Mouse (Mus musculus): ENCODE measurements at regions not wholly inside any gene's neighbourhood (a gene's known extent, or its start where the extent isn't known, plus 50 kb on each side); places are given as distances from the start of the nearest gene placed in this dataset.

DNA sequence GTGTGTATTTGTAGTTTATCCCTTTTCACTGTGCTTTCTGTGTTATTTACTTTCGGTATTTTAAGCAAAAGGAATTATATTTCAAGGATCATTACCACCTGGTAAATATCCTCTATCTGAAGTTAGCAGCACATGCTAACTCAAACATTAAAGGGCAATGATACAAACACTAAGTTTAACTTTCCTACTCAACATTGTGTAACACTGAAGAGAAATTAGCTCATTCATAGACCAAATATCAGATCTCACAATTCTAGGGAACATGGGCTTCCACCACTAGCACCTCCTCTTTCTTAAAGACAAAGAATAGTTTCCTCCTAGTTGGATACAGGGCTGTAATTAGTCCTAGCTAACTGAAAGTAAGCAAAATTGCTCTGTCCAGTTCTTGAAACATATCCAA lies 377.4 kb downstream of the Kcnj2 start:
- no peak for DNase-seq (ENCODE audit: low spot score)

DNA sequence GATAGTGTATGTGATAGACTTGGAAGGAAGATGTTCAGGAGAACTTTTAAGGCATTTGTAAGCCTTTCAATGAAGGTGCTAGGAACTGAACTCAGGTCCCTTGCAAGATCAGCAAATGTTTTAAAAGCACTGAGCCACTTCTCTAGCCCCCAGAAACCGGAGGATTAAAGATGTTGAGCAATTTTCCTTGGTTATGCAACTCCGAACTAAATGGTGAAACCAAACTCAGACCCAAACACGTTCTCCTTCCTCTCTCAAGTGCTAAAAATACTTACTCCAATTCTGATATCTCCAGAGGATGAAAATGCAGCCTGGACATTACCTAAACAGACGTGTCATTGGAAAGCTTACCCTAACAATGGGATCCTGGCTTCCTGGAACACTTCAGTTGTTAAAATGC lies 378.8 kb downstream of the Kcnj2 start:
- DNase-seq (ENCODE audit: low spot score), result no peak

DNA sequence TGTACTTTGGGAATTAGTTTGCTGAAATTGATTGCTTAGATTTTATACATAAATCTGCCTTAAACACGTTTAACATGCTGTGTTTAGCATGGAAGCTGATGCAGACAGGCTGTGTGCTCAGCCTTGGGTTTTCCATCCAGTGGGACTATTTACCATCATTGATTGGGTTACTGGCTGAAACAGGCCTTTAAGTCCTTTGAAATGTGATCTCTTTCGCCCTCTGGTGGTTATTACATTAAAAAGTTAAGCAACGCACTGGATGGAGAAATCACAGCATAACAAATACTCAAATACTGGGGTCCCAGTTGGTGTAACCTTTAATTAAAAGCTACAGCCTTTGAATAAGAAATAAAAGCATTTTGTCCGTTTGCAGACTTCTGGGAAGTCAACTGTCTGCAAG lies 379.8 kb downstream of the Kcnj2 start:
- DNase-seq (ENCODE audit: low spot score), result no peak

DNA sequence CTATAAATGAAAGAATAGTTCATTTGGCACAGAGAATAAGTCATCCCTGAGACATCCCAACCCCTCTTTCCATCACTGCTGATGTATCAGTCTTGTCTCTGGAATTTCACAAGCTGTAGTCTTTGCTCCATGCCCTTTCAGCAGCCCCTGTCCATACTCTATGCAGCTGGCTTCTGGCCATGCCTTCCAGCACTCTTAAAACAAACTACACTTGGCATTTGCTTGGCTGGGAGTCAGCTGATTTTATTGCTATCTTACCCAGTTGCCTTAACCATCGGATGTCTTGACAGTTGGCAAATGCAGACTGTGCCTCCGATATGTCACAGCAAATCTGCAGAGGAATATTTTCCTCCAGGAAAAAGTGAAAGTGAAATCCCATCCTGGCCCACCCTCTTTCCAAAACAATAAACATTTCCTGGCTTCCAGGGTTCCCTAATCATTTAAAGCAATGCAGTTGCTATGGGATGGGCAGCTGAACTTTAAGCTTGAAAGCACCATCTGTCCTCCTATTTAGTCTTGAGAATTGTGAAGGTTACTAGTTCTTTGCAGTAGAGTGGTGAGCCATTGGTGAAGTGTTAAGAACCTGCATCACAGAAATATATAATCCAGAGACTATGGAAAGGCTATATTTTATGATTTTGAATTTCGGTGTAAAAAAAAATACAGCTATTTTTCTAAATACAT lies 385.0 kb downstream of the Kcnj2 start:
- no peak for DNase-seq (ENCODE audit: low spot score)

DNA sequence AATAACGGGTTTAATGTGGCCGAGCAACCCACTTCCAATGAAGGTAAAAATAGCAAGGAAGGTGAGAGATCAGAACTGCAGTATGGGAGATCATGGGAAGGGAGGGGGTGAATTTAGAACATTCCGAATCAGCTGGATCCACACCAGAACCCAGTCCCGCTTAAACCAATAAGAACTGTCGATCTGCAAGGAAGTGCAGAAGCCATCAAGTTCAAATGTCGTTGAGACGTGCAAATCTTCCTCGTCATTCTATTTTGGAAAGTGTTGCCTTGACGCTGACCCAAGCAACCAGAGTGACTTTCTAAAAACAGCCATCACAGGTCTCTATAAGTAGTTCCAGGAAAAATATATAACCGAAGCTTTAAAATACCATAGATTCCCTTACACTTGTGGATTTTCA lies 394.1 kb downstream of the Kcnj2 start:
- DNase-seq (ENCODE audit: low spot score), result no peak

DNA sequence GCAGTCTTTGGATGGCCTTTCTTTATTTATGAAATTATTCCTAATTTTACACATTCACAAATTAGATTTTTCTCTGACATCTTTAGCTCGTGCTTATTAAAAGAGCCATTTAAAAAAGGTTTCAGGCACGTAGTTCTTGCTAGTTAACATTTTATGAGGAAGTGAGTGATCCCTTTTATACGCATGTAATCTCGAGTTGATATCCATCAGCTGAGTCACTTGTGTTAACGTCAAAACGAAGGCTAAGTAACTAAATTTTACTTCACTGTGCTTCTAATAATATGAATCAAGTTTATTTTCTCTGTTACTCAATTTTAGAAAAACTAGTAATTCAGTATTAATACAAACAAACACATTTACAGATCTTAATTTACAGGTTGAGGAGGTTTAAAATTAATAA lies 419.0 kb downstream of the Kcnj2 start:
- DNase-seq (ENCODE audit: low spot score), result no peak

DNA sequence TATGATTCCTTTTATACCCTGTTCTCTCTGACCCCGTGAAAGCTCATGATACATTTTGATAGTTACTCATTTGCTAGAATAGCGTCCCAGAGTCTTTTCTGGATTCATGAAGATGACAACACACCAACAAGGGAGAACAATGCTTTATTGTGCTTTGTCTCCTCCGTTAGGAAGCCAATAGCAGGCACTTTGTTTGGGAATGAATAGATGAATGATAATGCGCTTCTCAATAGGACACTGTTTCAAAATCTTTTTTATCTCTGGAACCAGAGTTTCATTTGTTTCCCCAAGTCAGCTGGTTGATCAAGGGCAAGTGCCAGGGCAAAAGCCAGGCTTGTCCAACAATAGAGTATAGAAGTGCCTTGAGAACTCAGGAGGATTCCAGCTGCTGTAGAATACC lies 446.5 kb downstream of the Kcnj2 start:
- peak; percentile 31 for DNase-seq (ENCODE audit: low spot score)

DNA sequence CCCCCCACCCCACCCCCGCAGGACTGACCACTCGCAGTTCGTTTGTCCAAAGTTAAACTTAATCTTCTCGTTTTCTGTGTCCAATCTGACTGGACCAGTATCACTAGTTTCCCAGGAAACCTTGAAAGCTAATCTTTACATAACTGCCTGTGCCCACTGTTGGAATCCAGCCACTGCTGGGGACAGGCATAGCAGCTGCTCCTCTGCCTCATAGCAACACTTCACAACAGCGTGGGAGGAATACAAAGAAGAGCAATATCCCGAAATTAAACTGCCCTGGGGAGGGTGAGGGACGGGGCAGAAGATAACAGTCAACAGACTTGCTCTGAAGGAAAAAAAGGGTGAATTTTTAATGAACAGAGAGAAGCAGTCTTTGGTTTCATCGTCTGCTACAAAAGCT lies 456.8 kb downstream of the Kcnj2 start:
- peak; percentile 57 for DNase-seq (ENCODE audit: low spot score)

DNA sequence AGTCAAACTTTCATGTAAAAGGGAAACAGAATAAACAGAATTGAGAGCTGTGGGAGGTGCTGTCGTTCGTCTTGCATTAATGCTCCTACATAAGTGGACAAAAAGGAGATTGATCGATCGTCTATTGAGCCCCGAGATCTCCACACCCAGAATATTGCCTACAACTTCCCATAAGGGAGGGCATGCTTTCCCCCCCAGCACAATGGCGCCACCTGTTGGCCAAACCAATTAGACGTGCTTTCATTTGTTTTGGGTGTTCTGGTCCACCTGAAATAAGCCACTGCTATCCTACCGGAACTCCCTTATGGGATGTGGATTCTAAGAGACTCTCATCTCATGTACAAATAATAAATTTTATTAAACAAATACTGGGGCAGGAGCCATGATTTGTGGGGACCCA lies 457.5 kb downstream of the Kcnj2 start:
- DNase-seq (ENCODE audit: low spot score), result peak; percentile 55

DNA sequence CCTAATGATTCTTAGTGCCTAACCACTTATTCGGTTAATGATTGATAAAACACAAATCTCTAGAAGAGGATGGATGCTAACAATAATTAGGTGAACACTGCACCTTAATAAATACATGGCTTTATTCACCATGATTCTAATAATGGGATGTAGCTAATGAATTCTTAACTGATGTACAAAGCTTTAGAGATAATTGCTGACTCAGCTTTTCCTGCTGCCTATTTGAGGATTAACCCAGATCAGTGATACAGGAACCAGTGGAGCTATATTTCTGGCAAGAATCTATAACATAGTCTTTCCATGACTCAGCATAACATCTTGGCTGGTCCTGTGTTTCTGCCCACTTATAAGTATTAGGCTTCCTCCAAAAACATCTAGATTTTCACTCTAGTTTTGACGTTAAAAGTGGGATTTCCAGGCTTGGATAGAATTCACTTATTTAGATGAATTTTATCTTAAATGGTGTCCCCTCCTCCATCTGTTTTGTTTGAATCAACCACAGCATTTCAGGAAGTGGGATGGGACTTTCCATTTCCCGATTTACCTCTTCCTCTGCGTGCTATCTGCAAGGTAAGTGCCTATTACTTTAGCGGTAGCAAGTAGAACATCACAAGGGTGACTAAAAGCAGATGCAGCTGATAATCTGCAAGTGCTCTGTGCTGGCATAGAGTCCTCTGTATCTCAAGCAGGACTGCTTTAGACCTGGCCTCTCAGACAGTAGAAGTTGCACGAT lies 460.2 kb downstream of the Kcnj2 start:
- no peak for DNase-seq (ENCODE audit: low spot score)

DNA sequence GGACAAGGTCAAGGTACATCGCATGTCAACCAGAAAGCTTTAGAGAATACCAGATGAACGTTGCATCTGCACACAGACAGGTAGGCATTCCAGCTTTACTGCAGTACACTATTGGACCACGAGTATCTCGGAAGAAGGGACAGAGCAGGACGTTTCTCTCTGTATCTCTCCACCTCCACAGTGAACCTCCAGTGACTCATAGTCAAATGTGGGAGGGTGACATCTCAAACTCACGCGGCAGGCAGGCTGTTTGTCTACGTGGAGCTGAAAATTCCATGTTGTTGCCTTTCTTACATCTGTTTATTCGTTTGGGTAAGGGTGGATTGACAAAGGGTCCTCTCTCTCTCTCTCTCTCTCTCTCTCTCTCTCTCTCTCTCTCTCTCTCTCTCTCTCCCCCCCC lies 463.6 kb downstream of the Kcnj2 start:
- DNase-seq (ENCODE audit: low spot score), result no peak

DNA sequence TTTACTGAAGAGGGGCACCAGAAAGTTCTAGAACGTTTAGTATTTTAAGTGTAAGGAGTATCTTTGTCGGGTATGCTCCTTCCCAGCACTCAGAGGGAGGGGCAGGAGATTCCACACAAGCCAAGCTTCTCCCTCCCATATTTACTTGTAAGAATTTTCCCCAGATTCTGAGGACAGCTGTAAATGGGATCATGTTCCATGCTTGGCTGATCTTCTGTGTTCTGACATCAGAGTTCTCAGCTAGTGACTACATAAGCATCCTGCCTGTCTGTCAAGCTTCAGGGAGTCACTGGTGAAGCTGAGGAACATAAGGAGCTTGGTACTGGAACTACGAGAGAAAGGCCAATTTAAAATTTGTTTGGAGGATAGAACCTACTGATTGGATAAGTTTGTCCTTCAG lies 464.9 kb downstream of the Kcnj2 start:
- no peak for DNase-seq (ENCODE audit: low spot score)

DNA sequence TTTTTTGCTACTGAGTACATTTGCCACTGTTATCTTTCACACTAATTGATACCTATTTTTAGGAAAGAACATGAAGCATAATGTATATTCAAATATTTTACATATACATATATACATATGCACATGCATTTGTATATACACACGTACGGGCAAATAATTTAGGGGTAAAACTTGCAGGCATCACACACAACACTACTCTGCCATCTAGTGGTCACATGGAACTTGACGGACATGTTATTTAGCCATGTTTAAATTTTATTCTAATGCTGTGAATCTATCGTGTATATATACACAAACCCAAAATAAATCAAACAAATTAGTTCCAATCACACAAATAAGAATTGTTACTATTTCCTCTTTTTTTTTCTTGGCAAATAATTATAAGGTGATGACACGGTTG lies 466.5 kb downstream of the Kcnj2 start:
- DNase-seq (ENCODE audit: low spot score), result peak; percentile 44

DNA sequence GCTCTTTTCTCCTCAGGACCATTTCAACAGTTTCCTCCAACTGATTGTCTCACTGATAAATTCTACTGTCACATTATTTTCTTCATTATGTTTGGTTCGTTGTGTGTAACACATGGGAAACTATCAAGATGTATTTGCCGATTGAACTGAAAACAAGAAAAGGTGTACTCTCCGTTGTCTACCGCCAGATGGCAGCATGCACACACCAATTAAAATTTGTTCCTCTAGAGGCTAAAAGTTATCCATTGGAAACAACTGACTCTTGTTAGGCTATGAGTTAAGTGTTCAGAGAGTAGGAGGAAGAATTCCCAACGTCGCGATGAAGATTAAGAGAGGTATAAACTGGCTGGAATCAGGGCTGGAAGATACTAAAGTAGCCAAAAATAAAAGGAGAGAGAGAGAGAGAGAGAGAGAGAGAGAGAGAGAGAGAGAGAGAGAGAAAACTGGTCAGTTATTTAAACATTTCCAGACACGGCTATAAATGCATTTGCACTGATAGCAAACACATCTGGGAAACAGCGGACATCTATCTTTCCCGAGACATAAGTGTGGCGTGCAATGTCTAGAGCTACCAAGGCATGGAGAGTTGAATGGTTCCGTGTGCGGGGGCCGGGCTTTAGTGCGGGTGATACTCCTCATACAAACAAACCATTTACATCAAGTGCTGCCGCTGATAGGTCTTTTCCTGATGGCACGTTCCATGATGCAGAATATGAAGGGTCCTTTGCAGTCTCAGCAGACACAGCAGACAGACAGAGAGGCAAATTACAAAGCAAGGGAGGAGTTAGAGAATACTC lies 470.3 kb downstream of the Kcnj2 start:
- no peak for DNase-seq (ENCODE audit: low spot score)

DNA sequence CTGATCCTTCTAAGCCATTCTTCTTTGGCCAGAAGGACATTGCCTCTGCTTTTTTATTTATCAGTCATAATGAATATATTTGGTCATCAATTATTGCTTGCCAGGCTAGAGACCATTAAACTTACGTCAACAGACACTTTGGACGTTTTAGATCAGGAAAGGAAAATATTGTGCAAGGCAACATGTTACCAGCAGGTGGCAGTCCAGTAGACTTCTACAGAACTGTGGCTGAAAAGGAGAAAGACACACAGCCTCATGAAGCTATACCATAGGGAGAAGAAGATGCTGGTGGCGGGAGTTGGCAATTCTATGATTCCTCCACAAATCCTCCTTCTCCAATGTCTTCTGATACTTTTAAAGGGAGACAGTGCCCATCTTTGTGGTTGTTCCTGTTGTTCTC lies 471.7 kb downstream of the Kcnj2 start:
- DNase-seq (ENCODE audit: low spot score), result peak; percentile 69

DNA sequence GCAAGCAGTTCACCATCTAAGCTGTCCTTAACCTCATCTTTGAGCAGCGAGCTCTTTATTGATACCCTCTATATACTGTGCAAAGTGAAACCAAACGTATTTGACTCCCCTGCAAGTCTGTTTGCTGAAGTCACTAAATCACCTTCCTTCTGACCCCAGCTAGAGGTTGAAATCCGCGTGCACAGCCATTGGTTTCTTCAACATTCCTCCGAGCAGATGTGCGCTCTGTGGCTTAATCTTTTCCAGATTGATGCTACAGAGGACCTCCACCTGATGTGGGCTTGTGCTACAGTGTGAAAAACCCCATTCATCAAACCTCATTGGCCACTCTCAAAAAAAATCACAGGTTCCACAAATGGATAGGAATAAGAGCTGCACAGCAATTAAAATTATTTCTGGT lies 474.0 kb downstream of the Kcnj2 start:
- no peak for DNase-seq (ENCODE audit: low spot score)

DNA sequence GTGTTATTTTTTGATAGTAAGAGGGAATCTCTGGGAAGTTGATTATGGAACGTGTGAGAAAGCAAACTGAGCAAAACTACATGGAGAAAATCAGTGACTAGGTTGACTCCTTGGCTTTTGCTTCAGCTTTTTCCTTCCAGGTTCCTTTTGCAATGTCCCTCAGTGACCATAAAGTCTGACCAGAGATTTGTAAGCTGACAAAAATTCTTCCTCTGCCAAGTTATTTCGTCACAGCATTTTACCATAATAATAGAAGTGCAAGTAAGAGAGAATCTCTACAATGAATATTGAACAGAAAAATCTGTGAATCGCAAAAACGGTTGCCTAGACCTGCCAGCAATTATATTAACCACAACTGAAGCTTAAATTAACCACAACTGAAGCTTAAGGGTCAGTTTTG lies 479.3 kb downstream of the Kcnj2 start:
- no peak for DNase-seq (ENCODE audit: low spot score)

DNA sequence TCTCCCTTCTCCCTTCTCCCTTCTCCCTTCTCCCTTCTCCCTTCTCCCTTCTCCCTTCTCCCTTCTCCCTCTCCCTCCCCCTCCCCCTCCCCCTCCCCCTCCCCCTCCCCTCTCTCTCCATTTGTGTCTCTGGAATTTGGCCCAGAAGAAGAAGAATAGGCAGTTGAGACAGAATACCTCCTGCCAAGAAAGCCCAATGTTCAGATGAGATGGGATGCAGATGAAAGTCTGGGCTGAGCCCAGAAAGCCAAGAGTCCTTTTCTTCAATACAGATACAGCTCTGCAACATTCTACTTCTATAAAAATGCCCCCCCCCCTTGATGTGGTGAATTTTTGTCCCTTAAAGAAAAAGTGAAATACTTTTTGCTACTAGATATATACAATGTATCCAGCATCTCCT lies 489.2 kb downstream of the Kcnj2 start:
- no peak for DNase-seq (ENCODE audit: low spot score)

DNA sequence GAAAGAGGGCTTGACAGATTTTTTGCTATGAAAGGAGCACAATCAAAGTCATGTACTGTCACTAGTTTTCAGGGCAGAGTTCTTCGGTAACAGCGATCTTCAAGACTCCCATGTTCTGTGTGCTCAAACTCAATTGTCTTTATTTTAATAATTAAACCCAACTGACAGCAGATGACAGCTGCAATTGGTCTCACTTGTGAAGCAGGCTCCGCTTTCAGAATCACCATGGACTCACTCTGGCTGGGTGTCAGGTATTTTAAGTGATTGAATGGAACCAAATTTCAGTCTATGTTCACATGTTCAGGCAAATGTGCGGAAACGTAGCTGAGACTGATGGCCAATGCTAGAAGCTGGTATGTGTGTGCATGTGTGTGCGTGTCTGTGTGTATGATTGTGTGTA lies 489.7 kb downstream of the Kcnj2 start:
- no peak for DNase-seq (ENCODE audit: low spot score)

DNA sequence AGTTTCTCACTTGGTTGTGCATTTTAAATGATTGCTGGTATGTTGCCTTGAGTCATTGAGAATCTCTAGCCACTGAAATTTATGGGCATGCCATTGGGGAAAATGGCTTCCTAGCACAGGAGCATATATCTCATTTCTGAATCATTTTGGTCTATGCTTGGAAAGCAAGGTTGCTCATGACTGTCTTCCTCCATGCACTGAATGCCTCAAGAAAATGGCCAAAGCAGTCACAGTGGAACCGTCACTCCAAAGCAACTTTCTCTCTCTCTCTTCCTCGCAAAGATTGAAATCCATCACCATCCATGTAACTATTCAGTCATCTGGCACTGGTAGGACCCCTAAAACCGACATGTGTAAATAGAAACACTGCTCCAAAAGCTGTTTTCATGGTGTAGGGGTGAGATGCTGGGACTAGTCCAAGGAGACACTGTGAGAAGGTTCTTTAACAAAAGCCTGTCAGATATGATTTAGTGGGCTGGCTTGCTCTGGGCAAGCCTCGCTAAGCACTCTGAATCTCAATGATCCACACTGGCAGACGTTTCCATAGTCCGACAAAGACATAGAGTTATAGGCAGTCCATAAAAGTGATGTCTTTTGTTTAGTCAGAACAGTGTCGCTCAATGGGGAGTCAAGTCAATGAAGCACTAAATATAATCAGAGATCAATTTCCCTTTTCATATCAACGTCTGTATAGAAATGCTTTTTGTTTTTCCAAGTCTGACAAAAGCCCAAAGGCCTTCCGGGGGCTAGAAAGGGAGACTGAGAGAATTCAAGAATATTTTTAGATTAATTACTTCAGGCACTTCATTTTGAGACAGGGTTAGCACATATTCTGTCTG lies 492.6 kb downstream of the Kcnj2 start:
- DNase-seq (ENCODE audit: low spot score), result no peak

DNA sequence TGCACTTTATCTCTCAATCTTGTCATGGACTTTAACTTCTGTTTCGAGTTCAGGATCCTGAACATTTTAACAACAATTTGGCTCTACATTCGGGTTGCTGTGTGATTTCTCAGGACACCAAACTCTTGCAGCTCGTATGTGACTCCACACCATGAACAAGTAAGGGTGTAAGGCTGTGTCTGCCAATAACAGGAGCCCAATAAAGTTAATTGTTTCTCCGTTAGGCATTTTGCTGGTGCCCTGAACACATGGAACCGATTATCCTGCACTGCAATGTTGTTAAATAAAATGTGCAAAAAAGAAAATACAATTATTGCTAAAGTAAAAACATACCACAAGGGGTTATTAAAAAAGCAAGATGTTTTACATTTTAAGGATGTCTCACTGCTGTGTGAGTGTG lies 497.2 kb downstream of the Kcnj2 start:
- DNase-seq (ENCODE audit: low spot score), result no peak

DNA sequence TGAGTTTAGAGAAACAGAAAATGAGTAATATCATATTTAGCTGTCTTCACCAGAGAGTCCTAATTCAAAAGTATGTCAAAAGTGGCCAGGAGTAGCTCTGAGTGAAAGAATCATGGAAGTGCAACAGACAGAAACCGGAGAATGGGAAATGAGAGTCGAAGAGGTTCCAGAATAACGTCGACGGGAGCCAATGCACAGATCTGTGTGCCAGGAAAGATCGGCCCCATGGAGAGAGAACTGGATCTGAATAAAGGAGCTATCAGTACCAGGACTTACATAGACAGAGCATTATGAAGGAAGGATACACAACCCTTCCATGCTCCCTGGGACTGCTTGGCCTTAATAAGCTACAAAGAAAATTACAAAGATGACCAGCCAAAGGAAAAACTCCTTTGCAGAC lies 502.1 kb downstream of the Kcnj2 start:
- no peak for DNase-seq (ENCODE audit: low spot score)
